Mouse (Mus musculus) kidney, adult 2 months (tissue): ENCODE data around the gene Pip5k1b.

Source experiments
- CTCF ChIP-seq: fragments of 200-500 bp; conservative IDR thresholded peaks from 2 replicates; pipeline ENCODE4 v1.5.1; 2011; ENCODE audit warnings: low read depth, mild to moderate bottlenecking, control low read depth, low read length, moderate library complexity, mixed read lengths; ENCODE audit not compliant: insufficient read depth, insufficient read length
- POLR2A ChIP-seq: fragments of 200-500 bp; IDR thresholded peaks from one replicate; pipeline ENCODE4 v1.6.1; 2011; ENCODE audit warnings: low read depth, low read length, control low read depth

GRCm38 (mm10) chr19:24268531-24268930, 287.1 kb downstream of the Pip5k1b start:
- TF ChIP-seq CTCF (no peak), POLR2A (no peak)
